Mouse (Mus musculus) 3134 (cell line): ENCODE results near the gene Tmem248.
A peak's percentile ranks its signal among the peaks of the same experiment; 100 is the strongest.

Experiments
- DNase-seq: peaks from one replicate; pipeline ENCODE4 v3.0.0-alpha.2; 2011; ENCODE audit warnings: low spot score; ENCODE audit not compliant: insufficient read length; ENCODE audit errors: extremely low read depth

Gene Tmem248

GRCm38 (mm10) chr5:130216781-130217180, at the start of gene Tmem248:
Gene Tmem248 (plus strand): TSS chr5:130217081.
- no peak for DNase-seq

GRCm38 (mm10) chr5:130169109-130169508, 47.8 kb upstream of the Tmem248 start:
- DNase-seq, result peak; percentile 60

DNA sequence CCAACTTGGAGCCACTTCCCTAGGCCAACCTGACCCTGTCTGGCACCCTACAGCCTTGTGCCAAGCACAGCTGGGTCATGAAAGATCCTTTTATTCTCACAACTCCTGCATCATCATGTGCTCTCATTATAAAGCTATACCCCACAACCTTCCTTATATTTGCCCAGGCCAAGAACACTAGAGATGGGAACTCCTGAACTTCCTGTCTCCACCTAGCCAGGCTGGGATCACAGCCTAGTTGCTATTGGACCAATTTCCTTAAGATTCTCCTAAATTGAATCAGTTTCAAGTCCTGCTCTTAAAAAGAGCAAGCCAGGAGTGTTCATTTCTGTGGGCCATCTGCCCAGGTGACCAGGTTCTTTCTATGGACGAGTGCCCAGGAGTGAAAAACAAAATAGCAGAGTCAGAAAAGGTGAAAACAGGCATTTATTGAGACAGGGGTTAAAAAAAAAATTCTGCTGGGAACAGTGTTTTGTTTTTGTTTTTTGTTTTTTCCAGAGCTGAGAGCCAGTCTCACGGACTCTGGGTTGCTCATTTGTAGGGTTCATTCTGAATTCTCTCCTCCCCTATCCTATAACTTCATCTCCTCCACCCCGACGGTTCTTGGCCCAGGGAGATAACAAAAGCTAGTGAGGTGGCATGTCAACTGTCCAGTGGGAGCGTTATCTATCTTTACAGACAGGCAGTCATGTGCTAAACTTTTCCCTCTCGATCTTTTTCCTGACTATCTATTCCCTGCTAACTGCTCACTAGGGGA, 46.0 kb upstream of the Tmem248 start:
- no peak for DNase-seq

GRCm38 (mm10) chr5:130171423-130171954, 45.4 kb upstream of the Tmem248 start, which contains the start of gene Rabgef1:
Gene Rabgef1 (plus strand): TSS chr5:130171798.
- DNase-seq, result peak; percentile 94

DNA sequence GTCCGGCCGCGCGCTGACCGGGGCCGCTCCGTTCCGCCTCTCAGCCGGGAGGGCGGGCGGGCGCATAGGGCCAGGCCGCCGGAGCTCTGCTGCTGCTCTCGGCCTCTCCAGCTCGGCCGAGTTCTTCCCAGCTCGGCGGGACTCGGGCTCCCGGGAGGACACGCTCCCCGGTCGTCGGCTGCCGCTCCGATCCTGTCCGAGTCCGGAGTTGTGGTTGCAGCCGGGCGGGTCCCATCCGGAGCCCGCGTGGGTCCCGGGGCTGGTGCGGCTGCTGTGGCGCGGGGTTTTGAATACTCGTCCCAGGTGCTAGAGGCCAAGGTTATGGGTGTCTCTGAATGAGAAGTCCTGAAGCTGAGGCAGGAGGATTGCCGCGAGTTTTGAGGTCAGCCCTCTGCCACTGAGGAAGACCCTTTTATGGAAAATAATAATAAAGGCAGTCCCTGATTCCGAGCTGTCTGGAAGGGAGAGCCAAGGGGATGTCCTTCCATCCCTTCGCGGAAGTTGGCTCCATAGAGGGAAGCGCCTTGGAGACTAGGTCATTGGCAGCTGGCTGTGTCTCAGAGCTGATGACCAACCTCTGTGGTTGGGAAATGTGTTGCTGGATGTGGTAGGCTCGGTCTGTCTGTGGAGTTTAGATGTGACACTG, 44.8 kb upstream of the Tmem248 start:
- peak; percentile 75 for DNase-seq

DNA sequence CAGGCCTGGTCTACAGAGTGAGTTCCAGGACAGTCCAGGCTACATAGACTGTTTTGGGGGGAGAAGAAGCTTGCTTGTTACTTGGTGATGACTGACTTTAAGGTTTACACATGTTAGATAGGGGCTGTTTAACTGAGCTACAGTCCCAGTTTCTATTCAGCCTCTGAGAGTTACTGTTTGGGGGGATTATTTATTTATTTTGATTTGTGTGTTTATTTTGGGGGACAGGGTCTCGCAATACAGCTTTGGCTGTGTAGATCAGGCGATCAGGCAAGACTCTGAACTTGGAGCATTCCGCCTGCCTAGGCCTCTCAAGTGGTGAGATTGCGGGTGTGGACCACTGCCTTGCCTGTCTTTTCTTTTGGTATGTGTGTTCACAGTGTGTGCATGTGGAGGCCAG, 43.9 kb upstream of the Tmem248 start:
- no peak for DNase-seq

GRCm38 (mm10) chr5:130177871-130178270, 39.0 kb upstream of the Tmem248 start:
- no peak for DNase-seq

- no peak for DNase-seq
Measured at GRCm38 (mm10) chr5:130180362-130180761, 36.5 kb upstream of the Tmem248 start.

- DNase-seq, result no peak
Measured at GRCm38 (mm10) chr5:130181740-130182540, 34.9 kb upstream of the Tmem248 start.

- peak; percentile 30 for DNase-seq
Measured at GRCm38 (mm10) chr5:130182541-130182821, 34.4 kb upstream of the Tmem248 start.

DNA sequence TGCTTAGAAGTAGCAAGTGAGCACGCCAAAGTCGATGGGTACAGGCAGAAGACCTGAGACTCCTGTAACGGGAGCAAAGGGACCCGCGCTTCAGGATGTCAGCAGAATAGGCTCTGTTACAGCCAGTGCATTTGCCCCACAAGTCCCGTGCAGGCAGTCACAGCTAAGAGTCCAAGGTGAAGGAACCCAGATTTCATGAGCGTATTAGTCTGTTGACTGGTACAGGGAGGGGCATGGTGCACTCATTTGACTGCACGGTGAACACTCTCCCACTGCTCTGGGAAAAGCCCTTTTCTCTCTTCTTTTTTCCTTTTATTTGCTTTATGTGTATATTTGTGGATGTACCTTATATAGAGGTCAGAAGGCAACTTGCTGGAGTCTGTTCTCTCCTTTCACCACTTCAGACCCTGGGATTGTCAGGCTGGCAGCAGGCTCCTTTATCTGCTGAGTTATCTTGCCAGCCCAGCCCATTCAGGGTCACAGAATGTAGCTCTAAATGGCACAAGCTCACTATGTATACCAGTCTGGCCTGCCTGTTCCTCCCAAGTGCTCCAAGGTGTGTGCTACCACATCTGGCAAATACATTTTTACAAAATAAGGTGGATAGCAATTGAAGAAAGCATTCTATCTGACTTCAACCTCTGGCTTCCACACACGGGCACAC, 32.6 kb upstream of the Tmem248 start:
- DNase-seq, result no peak

GRCm38 (mm10) chr5:130185312-130185711, 31.6 kb upstream of the Tmem248 start:
- DNase-seq, result peak; percentile 16

DNA sequence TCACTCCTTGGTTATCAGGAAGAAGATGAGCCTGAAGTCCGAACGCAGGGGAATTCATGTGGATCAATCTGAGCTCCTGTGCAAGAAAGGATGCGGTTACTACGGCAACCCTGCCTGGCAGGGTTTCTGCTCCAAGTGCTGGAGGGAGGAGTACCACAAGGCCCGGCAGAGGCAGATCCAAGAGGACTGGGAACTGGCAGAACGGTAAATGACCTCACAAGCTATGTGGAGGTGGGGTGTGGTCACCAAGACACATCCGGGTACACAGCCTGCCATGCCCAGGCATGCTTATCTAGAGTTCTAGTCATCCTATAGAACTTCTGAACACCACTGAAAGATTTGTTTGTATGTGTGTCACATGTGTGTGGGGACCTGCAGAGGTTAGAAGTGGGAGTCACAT, 29.5 kb upstream of the Tmem248 start:
- no peak for DNase-seq

DNA sequence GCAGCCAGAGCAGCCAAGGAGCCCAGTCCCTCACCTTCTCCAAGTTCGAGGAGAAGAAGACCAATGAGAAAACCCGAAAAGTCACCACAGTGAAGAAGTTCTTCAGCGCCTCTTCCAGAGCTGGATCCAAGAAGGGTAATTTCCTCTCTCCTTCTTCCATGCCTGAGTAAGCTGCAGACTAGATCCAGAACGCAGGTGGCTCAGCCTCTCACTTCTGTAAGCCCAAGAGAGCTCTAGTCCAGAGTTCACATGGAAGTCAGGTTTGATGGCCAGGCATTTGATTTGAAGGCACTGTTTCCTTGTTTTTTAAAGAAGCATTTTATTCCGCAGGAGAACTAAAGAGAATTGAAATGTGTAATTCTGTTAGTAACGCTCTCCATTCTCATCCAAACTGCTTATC, 26.0 kb upstream of the Tmem248 start:
- DNase-seq, result no peak

- no peak for DNase-seq
Measured at GRCm38 (mm10) chr5:130191865-130192264, 25.0 kb upstream of the Tmem248 start.

DNA sequence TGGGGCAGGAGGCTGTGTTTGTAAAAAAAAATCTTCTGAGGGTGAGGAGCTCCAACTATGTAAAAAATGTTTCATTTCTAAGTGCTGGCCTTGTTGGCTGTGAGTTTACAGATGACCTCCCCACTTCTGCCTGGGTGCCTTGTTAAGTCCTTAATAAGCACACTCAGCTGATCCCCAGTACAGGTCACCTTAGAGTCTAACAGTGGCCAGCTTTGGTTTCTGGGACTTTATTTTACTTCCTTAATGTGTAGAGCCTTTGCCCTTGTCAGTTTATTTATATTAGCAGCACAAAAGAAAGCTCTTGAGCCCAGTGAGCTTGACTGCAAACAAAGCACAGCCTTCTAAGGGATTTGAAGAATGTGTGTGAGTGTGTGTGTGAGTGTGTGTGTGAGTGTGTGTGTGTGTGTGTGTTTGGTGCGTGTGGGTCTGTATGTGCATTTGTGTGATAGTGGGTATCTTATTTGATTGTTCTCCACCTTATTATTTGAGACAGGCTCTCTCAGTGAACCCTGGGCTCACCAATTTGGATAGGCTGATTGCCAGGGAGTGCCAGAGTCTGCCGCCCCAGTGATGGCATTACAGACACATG, 24.4 kb upstream of the Tmem248 start:
- no peak for DNase-seq

DNA sequence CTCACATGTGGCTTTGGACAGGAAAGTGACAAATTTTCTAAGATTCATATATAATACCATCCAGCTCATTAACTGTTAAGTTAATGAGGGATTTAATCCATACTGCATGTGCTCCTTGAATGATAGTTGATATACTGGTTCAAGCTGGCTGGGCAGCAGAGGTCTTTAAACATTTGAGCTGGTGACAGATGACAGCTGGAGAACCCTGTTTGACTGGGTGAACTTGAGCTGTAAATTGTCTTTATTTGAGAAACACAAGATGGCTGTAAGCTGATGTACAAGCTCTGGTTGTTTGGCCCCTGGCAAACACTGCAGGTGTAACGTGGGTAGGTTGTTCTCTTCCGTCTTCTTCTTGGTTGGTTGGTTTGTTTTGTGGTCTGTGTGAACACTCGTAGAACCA, 23.1 kb upstream of the Tmem248 start:
- no peak for DNase-seq

DNA sequence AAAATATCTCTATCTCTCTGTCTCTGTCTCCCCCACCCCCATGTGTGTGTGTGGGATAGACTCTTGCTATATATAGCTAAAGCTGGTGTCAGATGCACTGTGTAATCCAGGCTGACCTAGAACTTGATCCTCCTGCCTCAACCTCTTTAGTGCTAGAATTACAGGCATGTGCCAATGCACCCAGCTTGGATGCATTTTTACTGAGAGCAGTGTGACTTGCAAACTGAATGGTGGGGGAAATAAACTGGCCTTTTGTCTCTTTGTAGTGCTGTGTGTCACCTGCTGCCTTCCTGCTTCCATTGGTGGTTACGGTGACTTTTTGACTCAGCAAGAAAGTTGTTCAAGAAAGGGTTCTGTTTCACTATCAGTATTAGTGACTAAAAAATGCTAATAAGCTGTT, 20.6 kb upstream of the Tmem248 start:
- no peak for DNase-seq

DNA sequence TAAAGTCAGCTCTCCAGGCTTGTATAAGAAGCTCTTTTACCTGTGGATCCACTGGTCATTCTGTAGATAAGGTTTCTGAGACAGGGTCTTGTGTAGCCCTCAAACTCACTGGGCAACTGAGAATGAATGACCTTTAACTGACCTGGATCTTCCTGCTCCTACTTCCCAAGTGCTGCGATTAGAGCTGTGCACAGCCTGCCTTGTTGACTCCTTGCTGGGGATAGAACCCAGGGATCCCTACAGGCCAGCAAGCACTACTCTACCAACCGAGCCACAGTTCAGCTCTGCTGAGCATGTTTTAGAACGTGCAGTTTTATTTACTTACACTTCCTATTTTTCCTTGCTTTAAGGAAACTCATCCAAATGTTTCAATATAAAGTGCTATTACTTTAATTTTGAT, 19.4 kb upstream of the Tmem248 start:
- no peak for DNase-seq

DNA sequence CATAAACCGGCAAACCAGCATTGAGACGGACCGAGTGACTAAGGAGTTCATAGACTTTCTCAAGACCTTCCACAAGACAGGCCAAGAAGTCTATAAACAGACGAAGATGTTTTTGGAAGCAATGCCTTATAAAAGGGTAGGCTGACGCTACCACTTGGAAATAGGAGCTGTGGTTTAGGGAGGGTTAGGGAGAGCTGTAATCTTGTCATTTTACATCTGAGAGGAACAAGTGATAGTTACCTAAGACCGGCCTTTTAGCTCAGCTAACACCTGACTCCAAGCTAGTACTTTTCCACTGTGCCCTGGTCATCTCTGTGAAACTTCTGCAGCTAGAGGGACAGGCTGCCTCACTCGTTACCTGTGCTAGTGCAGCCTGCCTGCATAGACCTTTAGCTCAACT, 18.9 kb upstream of the Tmem248 start:
- no peak for DNase-seq
